Mouse (Mus musculus) intestine, postnatal 0 days (tissue): Measurements from ENCODE around the gene Olfr1357. TPM values are rescaled to one million over a fixed set of nuclear protein-coding genes. Genes with fewer than 3 reads are reported as not detected.
"Not testable (repeated sequence)": the region's sequence is repeated elsewhere in the genome, so short reads cannot be mapped to it uniquely, and the experiment has no call there.

Experiments
- ATAC-seq: fragments of 200-750 bp; cut with Nextera tagmentation; 2 replicates; pipeline ENCODE4 v1.8.0; 2017; ENCODE audit warnings: mild to moderate bottlenecking, moderate TSS enrichment, moderate library complexity
- H3K27ac ChIP-seq: fragments of 300-500 bp; sonication (generic); 2 replicates; pipeline ENCODE4 v1.5.1; 2014; ENCODE audit warnings: mild to moderate bottlenecking, low read depth, low read length, moderate library complexity
- H3K27me3 ChIP-seq: fragments of 300-500 bp; sonication (generic); replicated peaks from 2 replicates; pipeline ENCODE4 v1.6.1; 2014; ENCODE audit warnings: low read length, mixed read lengths; ENCODE audit not compliant: control insufficient read depth, insufficient read depth
- H3K36me3 ChIP-seq: fragments of 300-500 bp; sonication (generic); 2 replicates; pipeline ENCODE4 v1.6.1; 2014; ENCODE audit warnings: mild to moderate bottlenecking, moderate library complexity; ENCODE audit not compliant: control insufficient read depth, insufficient read depth
- H3K4me1 ChIP-seq: fragments of 300-500 bp; sonication (generic); replicated peaks from 2 replicates; pipeline ENCODE4 v1.6.1; 2014; ENCODE audit warnings: antibody characterized with exemption, low read length, mixed read lengths; ENCODE audit not compliant: control insufficient read depth, insufficient read depth
- H3K4me2 ChIP-seq: fragments of 300-500 bp; sonication (generic); replicated peaks from 2 replicates; pipeline ENCODE4 v1.6.1; 2014; ENCODE audit warnings: low read depth, mild to moderate bottlenecking, moderate library complexity
- H3K4me3 ChIP-seq: fragments of 300-500 bp; sonication (generic); 2 replicates; pipeline ENCODE4 v1.5.1; 2014; ENCODE audit warnings: low read depth, low read length
- H3K9ac ChIP-seq: fragments of 300-500 bp; sonication (generic); 2 replicates; pipeline ENCODE4 v1.6.1; 2014; ENCODE audit warnings: mild to moderate bottlenecking, low read depth, low read length
- H3K9me3 ChIP-seq: fragments of 300-500 bp; sonication (generic); 2 replicates; pipeline ENCODE4 v1.6.1; 2016; ENCODE audit warnings: mixed run types; ENCODE audit not compliant: control insufficient read depth
- CTCF ChIP-seq: sonication (generic); IDR thresholded peaks from 2 replicates; pipeline ENCODE4 v1.5.1; 2016; ENCODE audit warnings: low read depth, mild to moderate bottlenecking, control low read depth, antibody characterized with exemption, moderate library complexity
- WGBS: fragments of 180-500 bp; shearing (Covaris S2); extraction: QIAGEN DNeasy Blood & Tissue Kit; methylation state at CpG from one replicate; pipeline ENCODE4 v1.1.7; 2014; 5-methylcytosine and 5-hydroxymethylcytosine counted together
- polyA plus RNA-seq: library from polyadenylated mRNA; unstranded; fragments of >200 nt; fragmentation: Nextera tagmentation; extraction: Ambion mirVana; gene quantifications from 2 replicates; pipeline ENCODE4 v1.2.1, GENCODE M21; 2015

Gene Olfr1357
- polyA plus RNA-seq = not detected in 2 replicates

DNA sequence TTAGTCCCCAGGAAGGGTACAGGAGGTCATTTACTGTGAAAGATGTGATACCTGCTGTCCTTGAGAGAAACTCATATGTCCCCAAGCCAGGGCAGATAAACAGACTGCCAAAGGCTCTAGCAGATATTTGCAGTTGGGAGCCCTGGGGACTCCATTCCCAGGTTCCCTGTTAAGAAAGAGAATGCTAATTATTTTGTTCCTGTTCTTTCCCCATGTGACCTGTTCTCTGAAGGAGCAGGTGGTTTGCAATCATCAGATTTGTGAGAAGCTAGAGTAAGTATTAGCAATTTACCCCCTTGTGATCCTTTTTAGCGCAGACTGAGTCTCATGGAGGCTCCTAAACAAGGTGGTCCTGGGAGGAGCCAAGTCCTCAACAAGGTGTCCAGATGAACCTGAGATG is at the start of gene Olfr1357:
Gene Olfr1357, minus strand, starts transcription at position 101 of the 400 bp plus-strand sequence.
- H3K36me3 ChIP-seq = no peaks in the 10 kb centered on the region
- TF ChIP-seq CTCF = no peak
- H3K4me1 ChIP-seq = no peaks in the 10 kb centered on the region
- no peak within 1 kb of the TSS for H3K4me2 ChIP-seq
- no peak within 1 kb of the TSS for H3K9ac ChIP-seq
- WGBS = 94% methylated on average over 1 of the region's 1 CpGs
- no peaks in the 10 kb centered on the region for H3K9me3 ChIP-seq
- no peaks in the 10 kb centered on the region for H3K27me3 ChIP-seq
- no peak within 1 kb of the TSS for H3K4me3 ChIP-seq
- H3K27ac ChIP-seq = no peak within 1 kb of the TSS
- no peak for ATAC-seq

DNA sequence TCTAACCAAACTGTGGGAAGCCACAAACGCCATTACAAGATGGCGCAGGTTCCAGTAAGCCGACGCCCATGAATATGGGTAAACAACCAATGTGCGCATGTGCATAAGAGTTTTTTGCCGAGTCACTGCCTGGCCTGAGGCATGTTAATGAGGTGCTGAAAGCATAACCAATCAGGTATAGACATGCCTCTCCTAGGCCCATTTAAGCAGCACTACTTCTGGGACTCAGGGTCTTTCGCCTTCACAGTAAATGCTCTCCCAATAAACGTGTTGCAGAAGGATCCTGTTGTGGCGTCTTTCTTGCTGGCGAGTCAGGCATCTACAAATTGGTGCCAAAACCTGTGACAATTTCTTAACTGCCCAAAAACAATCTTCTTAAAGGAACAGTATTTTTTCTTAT is 48.8 kb upstream of the Olfr1357 start:
- not testable (repeated sequence) for H3K27me3 ChIP-seq, H3K36me3 ChIP-seq, H3K27ac ChIP-seq, ATAC-seq, H3K9me3 ChIP-seq, H3K4me2 ChIP-seq, H3K4me1 ChIP-seq, H3K9ac ChIP-seq, H3K4me3 ChIP-seq
- 92% methylated on average over 10 of the region's 10 CpGs for WGBS

GRCm38 (mm10) chr10:78664546-78664945 is 46.7 kb upstream of the Olfr1357 start:
- Histone ChIP-seq H3K36me3 (no peaks in the 10 kb centered on the region), H3K4me2 (no peak overlapping the region), H3K27me3 (no peaks in the 10 kb centered on the region), H3K9ac (no peak overlapping the region), H3K27ac (no peak overlapping the region), H3K9me3 (no peaks in the 10 kb centered on the region), H3K4me1 (no peaks in the 10 kb centered on the region), H3K4me3 (no peak overlapping the region)
- no peak for TF ChIP-seq CTCF
- ATAC-seq = peak; percentile 79
- 42% methylated on average over 1 of the region's 1 CpGs for WGBS

DNA sequence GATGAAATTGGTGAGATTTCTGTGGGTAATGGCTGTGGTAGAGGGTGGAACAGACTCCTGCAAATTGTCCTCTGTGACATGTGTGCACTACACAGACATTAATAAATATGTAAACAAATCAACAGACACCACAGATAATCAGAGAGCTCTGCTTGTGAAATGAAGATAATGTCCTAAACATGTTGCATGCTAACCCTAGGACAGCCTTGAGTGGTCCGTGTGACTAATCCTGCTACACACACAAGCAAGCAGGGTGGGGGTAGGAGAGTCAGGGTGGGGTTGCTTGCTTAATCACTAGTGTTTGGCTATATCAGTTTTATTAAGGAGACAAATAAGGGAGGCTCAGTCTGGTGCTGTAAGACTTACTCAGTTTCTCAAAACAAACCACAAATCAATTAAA is 43.3 kb upstream of the Olfr1357 start:
- TF ChIP-seq CTCF = no peak
- H3K9ac ChIP-seq = no peak overlapping the region
- no peaks in the 10 kb centered on the region for H3K27me3 ChIP-seq
- no peaks in the 10 kb centered on the region for H3K36me3 ChIP-seq
- no peak overlapping the region for H3K4me2 ChIP-seq
- no peak overlapping the region for H3K27ac ChIP-seq
- no peaks in the 10 kb centered on the region for H3K4me1 ChIP-seq
- no peaks in the 10 kb centered on the region for H3K9me3 ChIP-seq
- no peak for ATAC-seq
- 43% methylated on average over 1 of the region's 1 CpGs for WGBS
- H3K4me3 ChIP-seq = no peak overlapping the region

GRCm38 (mm10) chr10:78632311-78632710 is 14.4 kb upstream of the Olfr1357 start:
- no peak overlapping the region for H3K27ac ChIP-seq
- H3K36me3 ChIP-seq = no peaks in the 10 kb centered on the region
- H3K27me3 ChIP-seq = 0 out of 2 replicates have a peak, but pooled peaks cover 3% of the 10 kb centered on the region
- peak; percentile 87 for TF ChIP-seq CTCF
- 10% methylated on average over 6 of the region's 6 CpGs for WGBS
- no peak overlapping the region for H3K4me2 ChIP-seq
- no peak overlapping the region for H3K9ac ChIP-seq
- no peaks in the 10 kb centered on the region for H3K9me3 ChIP-seq
- H3K4me1 ChIP-seq = no peaks in the 10 kb centered on the region
- H3K4me3 ChIP-seq = no peak overlapping the region
- ATAC-seq = no peak

DNA sequence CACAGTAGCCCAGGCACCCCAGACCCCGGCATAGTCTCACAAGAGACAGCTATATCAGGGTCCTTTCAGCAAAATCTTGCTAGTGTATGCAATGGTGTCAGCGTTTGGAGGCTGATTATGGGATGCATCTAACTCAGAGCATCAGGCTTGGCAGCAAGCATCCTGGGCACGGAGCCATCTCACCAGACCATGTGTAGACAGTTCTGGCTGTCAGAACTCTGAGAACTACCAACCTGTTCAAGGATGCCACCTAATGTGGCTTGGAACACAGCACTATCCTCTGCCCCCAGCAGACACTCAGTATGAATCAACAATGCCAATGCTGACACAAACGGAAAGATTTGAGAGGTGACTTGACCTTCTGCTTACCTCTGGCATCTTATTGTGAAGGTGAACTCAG is 12.3 kb upstream of the Olfr1357 start:
- Histone ChIP-seq H3K4me1 (no peaks in the 10 kb centered on the region), H3K4me3 (no peak overlapping the region), H3K27ac (no peak overlapping the region), H3K4me2 (no peak overlapping the region), H3K27me3 (0 out of 2 replicates have a peak, but pooled peaks cover 3% of the 10 kb centered on the region), H3K9ac (no peak overlapping the region), H3K36me3 (no peaks in the 10 kb centered on the region), H3K9me3 (no peaks in the 10 kb centered on the region)
- 69% methylated on average over 4 of the region's 4 CpGs for WGBS
- ATAC-seq = no peak
- no peak for TF ChIP-seq CTCF

GRCm38 (mm10) chr10:78623143-78623542 is 5.3 kb upstream of the Olfr1357 start:
- H3K9me3 ChIP-seq, ATAC-seq, H3K27me3 ChIP-seq, H3K9ac ChIP-seq, H3K36me3 ChIP-seq, H3K4me2 ChIP-seq, H3K4me1 ChIP-seq, H3K27ac ChIP-seq, H3K4me3 ChIP-seq: not testable (repeated sequence)
- 66% methylated on average over 3 of the region's 3 CpGs for WGBS
